Mouse (Mus musculus): ENCODE results near the gene Arhgef7. TPM values are rescaled to one million over a fixed set of nuclear protein-coding genes. Genes with fewer than 3 reads are reported as not detected.

Arhgef7 gene
- total and polyA plus RNA-seq, 2 experiments from 2014 or later: 54.3 to 87.5 TPM

DNA sequence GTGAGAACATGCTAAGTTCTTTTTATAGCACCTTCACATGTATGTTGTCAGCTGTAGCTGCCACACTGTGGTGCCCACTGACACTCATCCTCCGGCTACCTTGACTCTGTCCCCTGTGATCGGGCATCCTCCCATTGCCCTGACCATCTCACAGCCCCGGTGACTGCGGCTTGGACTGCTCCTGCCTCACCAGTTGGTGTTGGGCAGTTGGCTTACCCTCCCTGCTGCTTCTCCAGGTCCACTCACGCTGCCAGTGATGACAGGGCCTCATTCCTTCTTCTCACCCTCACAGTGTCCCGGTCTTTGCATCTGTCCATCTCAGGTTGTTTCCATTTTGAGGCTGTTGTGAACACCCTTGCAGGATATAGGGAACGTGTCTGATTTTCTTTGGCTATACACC is 35.3 kb downstream of the Arhgef7 start:
- DNase-seq (ENCODE audit: low spot score) (no peak), ATAC-seq (ENCODE audit: low FRiP score) (no peak)
- Histone ChIP-seq H3K27ac (ENCODE audit: low read depth, low read length) (no peak overlapping the region), H3K27me3 (ENCODE audit: insufficient read depth, low read length) (no peaks in the 10 kb centered on the region), H3K9me3 (ENCODE audit: low read length) (no peaks in the 10 kb centered on the region), H3K4me1 (ENCODE audit: insufficient read depth, low read length) (peaks cover 7% of the 10 kb centered on the region), H3K9ac (replicated peaks; ENCODE audit: low read length, poor library complexity, severe bottlenecking) (no peak overlapping the region), H3K4me3 (ENCODE audit: low read depth, low read length) (no peak overlapping the region), H3K4me2 (ENCODE audit: low read depth, low read length, poor library complexity, severe bottlenecking) (no peak overlapping the region), H3K36me3 (ENCODE audit: insufficient read depth, low read length) (no peaks in the 10 kb centered on the region)
- TF ChIP-seq CTCF (IDR thresholded peaks at IDR 0.05): no peak
- 96% methylated on average over 7 of the region's 7 CpGs for WGBS

DNA sequence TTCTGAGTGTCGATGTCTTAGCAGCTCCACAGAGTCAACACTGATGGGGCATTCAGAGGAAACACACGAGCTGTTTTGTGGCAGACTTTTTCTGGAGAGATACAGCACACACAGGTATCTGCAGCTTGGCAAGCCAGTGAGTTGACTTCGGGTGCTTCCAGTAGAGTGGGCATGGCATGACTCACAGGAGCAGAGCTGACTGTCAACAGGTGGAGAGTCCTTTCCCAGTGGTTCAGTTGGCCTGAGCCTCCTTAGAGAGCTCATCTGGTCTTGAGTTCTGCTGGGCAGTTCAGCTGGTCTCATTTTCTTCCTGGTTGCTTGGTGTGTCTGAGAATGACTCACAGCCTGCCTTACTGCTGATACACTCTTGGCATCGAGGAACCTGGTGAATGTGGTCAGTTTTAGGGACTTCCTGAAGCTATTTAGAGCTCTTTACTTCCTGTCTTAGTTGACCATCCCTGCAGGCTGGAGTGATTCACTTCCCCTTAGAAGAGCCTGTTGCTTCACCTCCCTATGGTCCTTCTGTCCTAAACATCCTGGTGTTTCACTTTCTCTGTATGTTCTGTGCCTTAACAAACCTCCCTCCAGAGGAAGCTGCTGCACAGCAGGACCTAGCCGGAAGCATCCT is 39.8 kb downstream of the Arhgef7 start:
- 89% methylated on average over 5 of the region's 5 CpGs for WGBS
- DNase-seq (ENCODE audit: low spot score): no peak
- no peaks in the 10 kb centered on the region for H3K27me3 ChIP-seq (ENCODE audit: insufficient read depth, low read length)

GRCm38 (mm10) chr8:11770001-11770400 is 42.5 kb downstream of the Arhgef7 start:
- no peak for TF ChIP-seq CTCF (IDR thresholded peaks at IDR 0.05)
- Histone ChIP-seq H3K4me3 (ENCODE audit: low read depth, low read length) (no peak overlapping the region), H3K9ac (replicated peaks; ENCODE audit: low read length, poor library complexity, severe bottlenecking) (no peak overlapping the region)

More for the DNA sequence above, 39.8 kb downstream of the Arhgef7 start:
- no peak for TF ChIP-seq CTCF (IDR thresholded peaks at IDR 0.05)
- no peaks in the 10 kb centered on the region for H3K9me3 ChIP-seq (ENCODE audit: low read length)
- no peak for ATAC-seq (ENCODE audit: low FRiP score)
- H3K4me1 ChIP-seq (ENCODE audit: insufficient read depth, low read length): no peaks in the 10 kb centered on the region
- H3K27ac ChIP-seq (ENCODE audit: low read depth, low read length): no peak overlapping the region
- no peaks in the 10 kb centered on the region for H3K36me3 ChIP-seq (ENCODE audit: insufficient read depth, low read length)
- H3K4me3 ChIP-seq (ENCODE audit: low read depth, low read length): no peak overlapping the region
- no peak overlapping the region for H3K9ac ChIP-seq (replicated peaks; ENCODE audit: low read length, poor library complexity, severe bottlenecking)
- no peak overlapping the region for H3K4me2 ChIP-seq (ENCODE audit: low read depth, low read length, poor library complexity, severe bottlenecking)

DNA sequence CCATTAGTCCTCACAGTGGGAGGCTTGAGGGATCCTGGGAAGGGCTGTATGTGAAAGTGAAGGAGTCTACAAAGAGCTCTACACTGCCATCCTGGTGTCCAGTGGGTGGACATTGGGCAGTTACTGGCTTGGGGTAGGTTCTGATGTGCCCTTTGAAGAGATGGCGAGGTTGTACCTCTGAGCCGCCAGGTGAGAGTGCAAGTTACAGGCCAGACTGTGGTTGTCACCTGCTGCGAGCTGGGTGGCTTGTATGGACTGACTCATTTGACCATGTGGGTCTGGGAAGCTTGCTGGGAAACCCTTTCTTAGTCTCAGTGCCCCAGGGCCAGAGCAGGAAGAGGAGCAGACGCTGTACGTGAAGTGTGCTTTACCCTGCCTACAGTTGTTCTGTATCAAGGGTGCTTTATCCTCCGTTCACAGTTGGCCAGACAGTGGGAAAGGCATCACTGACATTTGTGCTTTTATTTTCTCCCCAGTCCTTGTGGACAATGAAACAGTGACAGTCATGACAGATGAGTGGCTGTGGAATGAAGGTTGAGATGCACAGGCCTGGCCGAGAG is 43.1 kb downstream of the Arhgef7 start:
- no peak for TF ChIP-seq CTCF (IDR thresholded peaks at IDR 0.05)
- Histone ChIP-seq H3K4me2 (ENCODE audit: low read depth, low read length, poor library complexity, severe bottlenecking) (no peak overlapping the region), H3K27ac (ENCODE audit: low read depth, low read length) (no peak overlapping the region), H3K9ac (replicated peaks; ENCODE audit: low read length, poor library complexity, severe bottlenecking) (no peak overlapping the region), H3K9me3 (ENCODE audit: low read length) (no peaks in the 10 kb centered on the region), H3K27me3 (ENCODE audit: insufficient read depth, low read length) (no peaks in the 10 kb centered on the region), H3K36me3 (ENCODE audit: insufficient read depth, low read length) (no peaks in the 10 kb centered on the region), H3K4me3 (ENCODE audit: low read depth, low read length) (no peak overlapping the region), H3K4me1 (ENCODE audit: insufficient read depth, low read length) (no peaks in the 10 kb centered on the region)
- DNase-seq (ENCODE audit: low spot score) (no peak), ATAC-seq (ENCODE audit: low FRiP score) (no peak)
- WGBS: 77% methylated on average over 7 of the region's 7 CpGs

More at GRCm38 (mm10) chr8:11770001-11770400, 42.5 kb downstream of the Arhgef7 start:
- Histone ChIP-seq H3K4me2 (ENCODE audit: low read depth, low read length, poor library complexity, severe bottlenecking) (no peak overlapping the region), H3K27me3 (ENCODE audit: insufficient read depth, low read length) (no peaks in the 10 kb centered on the region), H3K4me1 (ENCODE audit: insufficient read depth, low read length) (no peaks in the 10 kb centered on the region), H3K36me3 (ENCODE audit: insufficient read depth, low read length) (no peaks in the 10 kb centered on the region), H3K9me3 (ENCODE audit: low read length) (no peaks in the 10 kb centered on the region), H3K27ac (ENCODE audit: low read depth, low read length) (no peak overlapping the region)
- ATAC-seq (ENCODE audit: low FRiP score): no peak
- peak; percentile 48 for DNase-seq (ENCODE audit: low spot score)
- 91% methylated on average over 6 of the region's 6 CpGs for WGBS

- Histone ChIP-seq H3K36me3 (ENCODE audit: insufficient read depth, low read length) (no peaks in the 10 kb centered on the region), H3K27me3 (ENCODE audit: insufficient read depth, low read length) (no peaks in the 10 kb centered on the region), H3K4me3 (ENCODE audit: low read depth, low read length) (no peak overlapping the region), H3K9ac (replicated peaks; ENCODE audit: low read length, poor library complexity, severe bottlenecking) (no peak overlapping the region), H3K27ac (ENCODE audit: low read depth, low read length) (no peak overlapping the region), H3K9me3 (ENCODE audit: low read length) (no peaks in the 10 kb centered on the region), H3K4me1 (ENCODE audit: insufficient read depth, low read length) (no peaks in the 10 kb centered on the region), H3K4me2 (ENCODE audit: low read depth, low read length, poor library complexity, severe bottlenecking) (no peak overlapping the region)
- TF ChIP-seq CTCF (IDR thresholded peaks at IDR 0.05): no peak
- ATAC-seq (ENCODE audit: low FRiP score) (no peak), DNase-seq (ENCODE audit: low spot score) (no peak)
- 88% methylated on average over 5 of the region's 5 CpGs for WGBS
These were observed 44.1 kb downstream of the Arhgef7 start for GRCm38 (mm10) chr8:11771608-11772007.

DNA sequence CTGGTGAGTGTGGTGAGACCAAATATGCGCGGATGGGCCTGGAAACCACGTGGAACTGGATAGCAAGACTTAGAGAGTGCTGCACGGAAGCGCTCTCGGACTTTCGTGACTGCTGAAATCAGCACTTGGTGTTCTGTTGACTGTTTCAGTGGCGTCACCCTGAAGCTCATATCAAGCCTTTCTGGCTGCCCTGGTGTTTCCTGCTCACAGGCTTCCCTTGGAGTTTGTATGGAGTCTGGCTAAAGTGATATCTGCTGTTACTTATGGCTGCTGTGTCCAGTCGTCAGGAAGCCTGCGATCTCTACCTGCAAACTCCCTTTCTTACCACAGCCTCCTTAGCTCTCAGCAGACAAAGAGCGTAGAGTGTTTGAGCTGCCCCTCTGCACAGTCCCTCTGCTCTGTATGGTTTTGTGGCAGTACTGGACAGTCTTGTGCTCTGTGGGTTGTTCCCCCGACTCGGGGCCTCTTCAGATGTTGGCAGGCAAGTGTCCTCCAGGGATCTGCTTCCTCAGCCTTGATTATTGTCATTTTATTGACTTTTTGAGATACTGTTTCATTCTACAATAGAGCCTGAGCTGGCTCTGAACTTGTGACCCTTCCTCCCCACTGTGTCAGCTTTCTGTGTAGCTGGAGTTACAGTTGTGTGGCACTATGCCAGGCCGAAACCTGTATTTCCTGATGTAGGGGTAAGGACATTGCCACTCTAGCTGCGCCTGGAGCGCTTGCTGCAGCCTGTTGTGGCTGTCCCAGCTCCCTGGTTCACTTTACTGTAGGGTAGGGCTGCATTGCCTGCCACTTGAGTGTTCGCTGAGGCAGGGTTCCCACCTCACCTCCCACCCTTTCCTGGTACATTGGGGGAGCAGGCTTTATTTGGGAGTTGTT is 46.9 kb downstream of the Arhgef7 start:
- TF ChIP-seq CTCF (IDR thresholded peaks at IDR 0.05): no peak
- 81% methylated on average over 17 of the region's 17 CpGs for WGBS
- DNase-seq (ENCODE audit: low spot score) (no peak), ATAC-seq (ENCODE audit: low FRiP score) (no peak)
- no peaks in the 10 kb centered on the region for H3K4me1 ChIP-seq (ENCODE audit: insufficient read depth, low read length)
- no peak overlapping the region for H3K27ac ChIP-seq (ENCODE audit: low read depth, low read length)
- no peak overlapping the region for H3K4me2 ChIP-seq (ENCODE audit: low read depth, low read length, poor library complexity, severe bottlenecking)
- H3K9ac ChIP-seq (replicated peaks; ENCODE audit: low read length, poor library complexity, severe bottlenecking): no peak overlapping the region
- no peaks in the 10 kb centered on the region for H3K9me3 ChIP-seq (ENCODE audit: low read length)
- H3K36me3 ChIP-seq (ENCODE audit: insufficient read depth, low read length): 0 out of 2 replicates have a peak, but pooled peaks cover 2% of the 10 kb centered on the region
- no peaks in the 10 kb centered on the region for H3K27me3 ChIP-seq (ENCODE audit: insufficient read depth, low read length)
- H3K4me3 ChIP-seq (ENCODE audit: low read depth, low read length): no peak overlapping the region

Measured in midbrain, postnatal 0 days (tissue).